Mouse (Mus musculus) cerebellum, adult 2 months (tissue): ENCODE data around the gene Neurod4. TPM values are rescaled to one million over a fixed set of nuclear protein-coding genes. Genes with fewer than 3 reads are reported as not detected.
"Not testable (repeated sequence)": the region's sequence is repeated elsewhere in the genome, so short reads cannot be mapped to it uniquely, and the experiment has no call there.

Experiments
- DNase-seq, 2 experiments: peaks; one replicate each; pipeline ENCODE4 v3.0.0; 2021
- H3K27ac ChIP-seq: fragments of 200-500 bp; 2 replicates; pipeline ENCODE4 v1.5.1; 2012; ENCODE audit warnings: low read length, control low read depth, inconsistent platforms; ENCODE audit not compliant: insufficient read depth
- H3K27me3 ChIP-seq: fragments of 200-500 bp; 2 replicates; pipeline ENCODE4 v1.6.1; 2012; ENCODE audit warnings: inconsistent platforms, mild to moderate bottlenecking, low read length, moderate library complexity; ENCODE audit not compliant: control insufficient read depth, insufficient read depth
- H3K4me1 ChIP-seq: fragments of 200-500 bp; 2 replicates; pipeline ENCODE4 v1.6.1; 2011; ENCODE audit warnings: low read length; ENCODE audit not compliant: control insufficient read depth, insufficient read depth
- H3K4me3 ChIP-seq: fragments of 200-500 bp; replicated peaks from 2 replicates; pipeline ENCODE3; 2011; ENCODE audit warnings: mild to moderate bottlenecking, low read depth, low read length, control low read depth; ENCODE audit not compliant: insufficient read depth
- CTCF ChIP-seq: fragments of 200-500 bp; IDR thresholded peaks from 2 replicates; pipeline ENCODE4 v1.5.1; 2011; ENCODE audit warnings: low read depth, mild to moderate bottlenecking, control low read depth, low read length, moderate library complexity, borderline replicate concordance; ENCODE audit not compliant: insufficient read depth
- POLR2A ChIP-seq: fragments of 200-500 bp; IDR thresholded peaks from 2 replicates; pipeline ENCODE4 v1.6.1; 2011; ENCODE audit warnings: low read length, control low read depth, borderline replicate concordance; ENCODE audit not compliant: insufficient read depth
- WGBS: fragments of 180-500 bp; shearing (Covaris S2); methylation state at CpG from one replicate; pipeline ENCODE4 v1.1.7; 2018; 5-methylcytosine and 5-hydroxymethylcytosine counted together
- polyA plus RNA-seq: library from polyadenylated mRNA; depleted of rRNA; stranded (reverse); fragments of >200 nt; gene quantifications from 2 replicates; pipeline ENCODE4 v1.2.3, GENCODE M21; 2012

Neurod4 gene
- polyA plus RNA-seq, 1 experiment, result 0.38 TPM

DNA sequence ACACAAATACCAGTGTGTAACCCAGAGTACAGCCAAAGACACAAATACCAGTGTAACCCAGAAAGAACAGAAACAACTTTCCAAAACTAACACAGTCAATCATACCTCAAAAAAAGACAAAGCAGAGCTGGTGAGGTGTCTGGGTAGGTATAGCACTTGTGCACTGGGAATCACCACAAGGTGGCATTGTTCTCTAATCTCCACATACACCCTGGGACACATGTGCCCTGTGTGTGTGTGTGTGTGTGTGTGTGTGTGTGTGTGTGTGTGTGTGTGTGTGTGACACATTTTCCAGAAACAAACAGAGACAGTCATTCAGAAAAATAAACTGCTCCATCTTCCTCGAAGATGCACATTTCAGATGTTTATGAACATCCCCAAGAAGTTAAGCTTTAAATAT is 33.5 kb upstream of the Neurod4 start:
- DNase-seq, result no peak
- Histone ChIP-seq H3K4me1 (no peaks in the 10 kb centered on the region), H3K4me3 (no peak overlapping the region), H3K27ac (no peak overlapping the region), H3K27me3 (no peaks in the 10 kb centered on the region)
- TF ChIP-seq CTCF (no peak), POLR2A (no peak)
- WGBS, result 71% methylated on average over 1 of the region's 1 CpGs

DNA sequence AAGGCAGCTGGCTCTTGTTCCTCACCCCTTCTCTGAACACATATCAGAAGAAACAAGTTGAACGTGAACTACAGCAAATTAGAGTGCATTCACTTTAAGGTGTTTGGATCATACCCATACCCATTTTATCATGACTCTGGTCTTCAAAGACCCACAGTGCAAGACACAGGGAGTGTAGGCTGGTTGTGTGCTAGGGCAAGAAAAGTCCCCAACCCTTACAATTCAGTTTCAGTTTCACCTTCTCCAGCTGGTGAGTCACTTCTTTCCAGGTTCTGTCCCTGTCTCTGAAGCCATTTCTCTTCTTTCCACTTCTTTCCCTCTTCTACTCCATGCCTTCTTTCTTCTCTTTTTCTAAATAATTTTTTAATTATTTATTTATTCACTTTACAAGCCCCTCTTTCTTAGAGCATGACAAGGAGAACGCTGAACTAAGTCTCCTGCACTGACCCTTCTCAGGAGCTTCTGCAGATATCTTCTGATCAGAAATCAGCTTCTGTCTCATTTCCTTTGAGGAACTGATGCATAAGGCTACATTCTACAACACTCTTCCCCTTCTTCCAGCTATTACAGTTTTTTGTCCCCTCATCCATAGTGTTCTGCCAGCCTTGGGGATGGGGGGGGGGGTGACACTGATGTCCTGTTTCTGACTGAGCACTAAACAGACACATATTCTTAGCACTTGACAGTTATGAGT is 31.6 kb upstream of the Neurod4 start:
- 93% methylated on average over 2 of the region's 2 CpGs for WGBS
- Histone ChIP-seq H3K27me3 (no peaks in the 10 kb centered on the region), H3K27ac (no peak overlapping the region), H3K4me1 (no peaks in the 10 kb centered on the region), H3K4me3 (no peak overlapping the region)
- no peak for DNase-seq
- no peak for TF ChIP-seq POLR2A
- TF ChIP-seq CTCF, result no peak

DNA sequence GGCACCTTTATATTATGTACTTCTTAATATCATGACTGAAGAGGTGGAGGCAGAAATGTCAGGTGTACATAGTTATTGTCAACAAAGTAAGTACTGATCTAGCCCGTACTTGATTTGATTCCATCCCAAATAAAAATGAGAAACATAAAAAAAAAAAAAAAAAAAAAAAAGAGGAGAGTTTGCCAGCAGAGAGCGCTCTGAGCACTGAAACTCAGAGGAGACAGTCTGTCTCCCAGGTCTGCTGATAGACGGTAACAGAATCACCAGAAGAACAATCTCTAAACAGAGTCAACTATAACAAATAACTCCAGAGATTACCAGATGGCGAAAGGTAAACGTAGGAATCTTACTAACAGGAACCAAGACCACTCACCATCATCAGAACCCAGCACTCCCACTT is 24.1 kb upstream of the Neurod4 start:
- not testable (repeated sequence) for H3K27me3 ChIP-seq, H3K4me3 ChIP-seq, DNase-seq, H3K4me1 ChIP-seq, H3K27ac ChIP-seq
- WGBS, result 88% methylated on average over 5 of the region's 5 CpGs

DNA sequence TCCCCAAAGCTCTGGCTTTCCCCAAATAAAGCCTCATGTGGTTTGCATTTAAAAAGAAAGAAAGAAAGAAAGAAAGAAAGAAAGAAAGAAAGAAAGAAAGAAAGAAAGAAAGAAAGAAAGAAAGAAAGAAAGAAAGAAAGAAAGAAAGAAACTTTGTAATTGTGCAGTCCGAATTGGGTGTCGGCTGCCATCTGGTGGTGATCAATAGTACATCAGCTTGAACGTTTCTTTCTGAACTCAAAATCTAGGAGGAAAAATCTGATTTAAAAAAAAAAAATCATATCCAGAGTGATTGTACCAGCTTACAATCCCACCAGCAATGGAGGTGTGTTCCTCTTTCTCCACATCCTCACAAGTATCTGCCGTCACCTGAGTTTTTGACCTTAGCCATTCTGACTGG is 18.7 kb upstream of the Neurod4 start:
- not testable (repeated sequence) for H3K4me3 ChIP-seq, H3K27ac ChIP-seq, DNase-seq, H3K4me1 ChIP-seq, H3K27me3 ChIP-seq
- WGBS, result 19% methylated on average over 4 of the region's 4 CpGs
- peak; percentile 39; the same call in 1 of the 2 replicates for TF ChIP-seq CTCF

DNA sequence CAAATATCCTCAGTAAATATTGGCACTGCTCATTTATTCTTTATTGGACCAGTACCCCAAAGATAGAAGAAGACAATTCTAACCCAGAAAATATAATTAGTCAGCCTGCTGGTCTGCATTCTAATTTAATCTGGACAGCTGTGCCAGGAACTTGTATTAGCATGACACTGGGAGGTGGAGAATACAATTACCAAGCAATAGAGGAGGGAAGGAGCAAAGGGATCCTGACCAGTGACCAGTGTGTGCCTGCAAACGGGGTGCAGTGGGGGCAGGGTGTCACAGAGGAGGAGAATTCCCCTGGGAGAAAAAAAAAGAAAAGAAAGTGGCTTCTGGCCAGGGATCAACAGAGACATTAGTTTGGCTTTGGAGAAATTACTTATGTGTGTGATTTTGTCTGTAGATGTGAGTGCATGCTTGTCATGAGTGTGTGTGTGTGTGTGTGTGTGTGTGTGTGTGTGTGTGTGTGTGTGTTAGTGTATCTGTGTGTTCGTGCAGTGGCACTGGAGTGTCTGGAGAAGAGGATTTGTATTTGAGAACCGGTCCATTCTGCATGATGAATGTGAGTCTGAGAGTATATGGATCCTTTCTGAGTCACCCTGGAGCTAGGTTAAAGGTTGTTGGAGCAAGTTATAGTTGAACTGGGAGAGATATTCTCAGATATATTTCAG is 13.8 kb upstream of the Neurod4 start:
- TF ChIP-seq CTCF (no peak), POLR2A (no peak)
- no peaks in the 10 kb centered on the region for H3K27me3 ChIP-seq
- WGBS, result 23% methylated on average over 3 of the region's 3 CpGs
- no peak for DNase-seq
- no peak overlapping the region for H3K4me3 ChIP-seq
- no peak overlapping the region for H3K27ac ChIP-seq
- H3K4me1 ChIP-seq, result no peaks in the 10 kb centered on the region

DNA sequence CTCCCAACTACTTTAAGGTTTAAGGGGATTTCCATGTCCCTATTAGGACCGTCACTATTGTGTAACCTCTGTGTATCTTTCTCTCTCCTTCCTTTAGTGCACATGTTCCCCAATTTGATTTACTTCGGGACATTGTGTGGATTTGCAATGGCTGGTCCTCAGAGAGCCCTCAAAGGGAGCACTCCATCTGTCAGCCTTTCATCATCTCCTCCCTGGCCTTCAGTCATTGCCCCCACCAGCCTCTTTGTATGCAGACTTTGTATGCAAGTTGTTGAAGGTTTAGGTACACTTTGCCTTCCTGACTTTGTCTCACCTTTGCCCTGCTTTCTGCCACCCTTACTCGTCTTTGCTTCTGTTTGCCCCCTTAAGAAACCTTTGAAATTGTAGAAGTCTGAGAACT is 8.0 kb upstream of the Neurod4 start:
- 63% methylated on average over 3 of the region's 3 CpGs for WGBS
- Histone ChIP-seq H3K4me1 (no peaks in the 10 kb centered on the region), H3K4me3 (no peak overlapping the region), H3K27me3 (no peaks in the 10 kb centered on the region), H3K27ac (no peak overlapping the region)
- no peak for DNase-seq
- TF ChIP-seq CTCF, result no peak
- TF ChIP-seq POLR2A, result no peak

DNA sequence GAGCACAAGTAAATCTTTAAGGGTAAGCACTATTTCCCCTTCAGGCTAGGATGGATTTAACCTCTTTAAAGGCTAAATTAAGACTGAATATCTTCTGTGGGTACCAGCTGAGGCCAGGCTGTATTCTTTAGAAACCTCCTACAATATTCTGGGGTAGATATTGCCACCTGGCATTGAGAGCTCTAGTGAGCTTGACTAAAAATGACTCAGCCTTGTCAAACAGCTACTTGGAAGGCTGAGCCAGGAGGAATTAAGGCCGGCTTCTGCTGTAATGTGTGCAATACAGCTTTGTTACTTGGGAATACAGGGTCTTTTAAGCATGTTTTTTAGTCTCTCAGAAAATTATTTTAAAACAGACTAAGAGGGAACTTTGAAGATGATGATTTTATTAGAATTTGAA is 7.2 kb upstream of the Neurod4 start:
- no peak for TF ChIP-seq POLR2A
- TF ChIP-seq CTCF, result no peak
- Histone ChIP-seq H3K4me3 (no peak overlapping the region), H3K4me1 (no peaks in the 10 kb centered on the region), H3K27me3 (no peaks in the 10 kb centered on the region), H3K27ac (no peak overlapping the region)
- DNase-seq, result no peak
- WGBS, result 43% methylated on average over 1 of the region's 1 CpGs

DNA sequence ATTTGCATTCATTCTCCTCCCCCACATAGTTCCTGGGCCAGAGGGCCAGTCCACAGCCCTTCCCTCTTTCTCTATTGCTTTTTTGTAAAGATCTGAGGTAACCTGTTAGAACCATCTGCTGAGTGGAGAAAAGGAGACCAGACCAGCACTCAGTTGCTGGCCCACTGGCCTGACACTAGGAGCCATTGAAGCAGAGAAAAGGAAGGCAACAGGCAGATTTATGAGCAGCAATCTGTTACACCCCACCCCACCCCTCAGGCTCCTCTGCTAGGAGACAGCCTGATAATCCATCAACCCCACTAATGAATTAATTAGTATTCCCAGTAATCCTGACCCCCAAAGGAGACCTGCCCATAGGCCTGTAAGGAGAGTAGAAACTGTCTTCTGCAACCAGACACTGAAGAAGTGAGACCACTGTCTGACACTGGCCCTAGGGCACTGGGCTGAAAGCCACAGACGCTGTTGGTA is 2.0 kb upstream of the Neurod4 start:
- H3K4me3 ChIP-seq, result no peak overlapping the region

More for the DNA sequence above, 2.0 kb upstream of the Neurod4 start:
- WGBS, result 30% methylated on average over 1 of the region's 1 CpGs
- H3K27ac ChIP-seq, result no peak overlapping the region
- DNase-seq, result no peak
- no peaks in the 10 kb centered on the region for H3K4me1 ChIP-seq
- H3K27me3 ChIP-seq, result no peaks in the 10 kb centered on the region
- TF ChIP-seq POLR2A (no peak), CTCF (no peak)
